Mouse (Mus musculus) neutrophil, adult 5-6 weeks (primary cell): ENCODE data around the gene 4931408C20Rik. TPM values are rescaled to one million over a fixed set of nuclear protein-coding genes. Genes with fewer than 3 reads are reported as not detected.

Experiments used
- ATAC-seq: fragments of 151-379, 151-347 bp; 2 replicates; pipeline ENCODE4 v1.8.0; 2017; ENCODE audit warnings: mild to moderate bottlenecking, moderate TSS enrichment; ENCODE audit not compliant: insufficient number of reproducible peaks, poor library complexity, low FRiP score, severe bottlenecking; ENCODE audit errors: extremely low read depth
- total RNA-seq: library from RNA; stranded (forward); fragments of 200-1000 nt; gene quantifications from 2 replicates; pipeline ENCODE4 v1.2.3, GENCODE M21; 2017

4931408C20Rik gene
- not detected in 2 replicates for total RNA-seq

- ATAC-seq: peak; percentile 34
Measured at GRCm38 (mm10) chr1:26686842-26687760, at the start of gene 4931408C20Rik. Gene 4931408C20Rik, minus strand, starts transcription at chr1:26687460.

- peak; percentile 31 for ATAC-seq
Measured at GRCm38 (mm10) chr1:26687926-26688325, 666 bp upstream of the 4931408C20Rik start.

DNA sequence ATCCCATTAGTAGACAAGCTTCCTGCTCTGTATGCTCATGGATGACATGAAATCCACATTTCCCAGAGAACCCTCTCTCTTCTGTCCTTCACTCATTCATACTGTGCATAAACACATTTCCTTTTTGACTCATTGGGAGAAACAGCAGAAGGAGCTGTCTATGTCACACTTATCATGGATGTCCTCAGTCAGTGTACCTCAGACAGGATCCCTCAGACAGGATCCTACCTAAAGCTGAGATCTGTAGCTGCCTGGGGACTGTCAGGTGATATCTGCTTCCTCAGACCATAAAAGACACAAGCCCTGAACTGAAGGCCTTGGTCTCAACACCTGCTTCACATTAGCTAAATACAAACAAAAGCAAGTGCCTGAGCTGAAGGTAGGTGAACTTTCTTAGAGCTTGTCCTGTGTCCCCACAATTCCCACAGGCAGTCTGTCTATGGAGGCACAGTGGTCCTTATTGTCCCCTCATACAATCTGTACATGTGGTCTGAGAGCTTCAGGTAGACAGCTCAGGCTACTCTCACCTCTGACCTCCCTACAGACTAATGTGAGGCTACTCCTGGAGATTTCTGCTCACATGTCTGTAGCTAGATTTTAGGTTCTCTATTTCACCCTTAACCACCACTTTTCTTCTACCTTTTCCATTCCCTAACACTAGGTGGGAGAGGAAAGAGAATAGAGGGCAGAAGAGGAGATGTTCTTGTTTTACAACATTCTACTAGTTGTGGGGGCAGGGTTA lies 1.1 kb downstream of the 4931408C20Rik start:
- ATAC-seq: peak; percentile 33; the same call in 1 of the 2 replicates

GRCm38 (mm10) chr1:26685383-26685782 lies 1.9 kb downstream of the 4931408C20Rik start:
- no peak for ATAC-seq

DNA sequence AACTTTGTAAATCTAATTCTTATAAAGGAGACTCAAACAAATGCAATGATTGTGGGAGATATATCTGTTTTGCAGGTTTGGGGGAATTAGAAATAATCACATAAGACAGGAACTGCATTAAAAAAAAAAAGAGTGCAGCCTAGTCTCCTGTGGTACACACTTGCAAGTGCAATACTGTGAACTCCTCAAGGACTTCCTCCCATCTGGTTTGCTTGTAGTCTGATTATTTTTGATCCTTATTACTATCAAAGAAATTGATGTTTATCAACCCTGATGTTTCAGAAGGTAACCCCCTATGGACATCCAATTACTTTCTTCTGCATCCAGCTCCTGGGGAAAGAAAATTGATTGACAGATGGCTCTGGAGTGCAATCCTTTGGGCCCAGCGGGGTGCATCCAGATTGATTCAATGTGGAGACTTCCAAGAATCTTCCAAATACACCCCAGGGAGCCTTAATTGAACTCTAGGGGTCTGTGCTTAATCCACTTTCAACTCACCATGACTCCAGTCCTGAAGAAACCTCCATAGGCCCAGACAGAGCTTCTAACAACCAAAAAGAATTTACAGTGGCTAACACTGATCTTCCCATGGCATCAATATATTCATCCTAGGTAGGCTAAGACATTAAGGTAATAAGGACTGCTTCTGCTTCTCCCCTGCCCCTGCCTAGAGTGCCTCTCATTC lies 37.4 kb downstream of the 4931408C20Rik start:
- ATAC-seq: no peak

DNA sequence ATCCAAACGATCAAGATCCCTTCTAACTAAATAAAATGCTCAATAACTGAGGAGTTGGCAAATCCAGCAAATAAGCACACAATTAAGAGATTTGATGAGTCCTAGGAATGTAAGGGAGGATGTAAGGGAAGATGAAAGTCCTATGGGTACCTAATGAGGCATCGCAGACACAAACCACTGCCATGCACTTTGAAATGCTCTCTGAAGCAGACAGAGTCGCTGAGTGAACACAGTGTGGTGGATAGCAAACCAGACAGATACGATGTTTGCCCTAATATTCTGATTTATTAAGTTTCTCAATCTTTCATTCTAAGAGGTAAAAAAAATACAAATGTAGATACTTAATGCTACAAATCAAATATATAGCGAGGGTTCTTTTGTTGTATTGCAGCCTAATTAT lies 51.2 kb downstream of the 4931408C20Rik start:
- ATAC-seq: no peak
